Mouse (Mus musculus): ENCODE results near the gene Gstt3.

The Gstt3 gene

DNA sequence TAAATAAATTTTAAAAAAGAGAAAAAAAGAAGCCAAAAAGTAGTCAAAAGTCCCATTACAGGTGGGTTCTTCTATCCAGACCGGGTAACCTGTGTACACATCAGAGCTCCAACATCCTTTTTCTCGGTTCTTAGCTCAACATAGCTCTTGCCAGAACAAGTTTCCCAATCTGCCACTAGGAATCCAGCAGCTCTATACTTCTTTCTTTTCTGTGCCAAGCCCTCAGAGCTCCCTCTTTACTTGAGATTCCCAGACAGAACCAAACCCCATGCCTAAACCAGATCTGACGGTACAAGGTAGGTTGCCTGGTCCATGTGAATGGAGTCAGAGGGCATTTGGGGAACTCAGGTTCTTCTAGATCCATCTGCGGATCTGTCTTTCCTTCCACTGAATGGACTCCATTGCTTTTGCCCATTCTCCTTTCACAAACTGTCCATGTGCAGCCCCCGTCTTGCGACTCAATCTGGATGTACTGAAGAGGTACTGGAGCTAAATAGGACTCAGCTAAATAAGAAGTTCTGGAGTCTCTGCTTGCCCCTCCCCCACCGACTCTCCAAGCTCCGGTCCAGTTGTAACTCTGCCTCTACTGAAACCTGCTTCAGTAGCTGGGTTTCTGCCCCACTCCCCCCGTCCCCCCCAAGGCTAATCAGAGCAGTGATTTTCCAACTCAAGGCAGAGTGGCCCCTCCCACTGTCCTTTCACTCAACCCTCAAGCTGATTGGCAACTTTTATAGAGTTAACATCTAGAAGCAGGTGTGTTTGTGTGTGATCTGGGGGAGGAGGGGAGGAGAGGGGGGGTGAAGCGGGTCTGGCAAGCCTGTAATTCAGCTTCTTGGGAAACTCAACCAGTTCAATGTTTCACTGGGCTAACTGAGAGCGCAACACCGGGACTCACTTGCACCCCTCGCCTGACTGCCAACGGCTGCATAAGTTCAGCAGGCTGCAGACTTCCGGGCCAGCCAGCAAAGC is 1.7 kb downstream of the Gstt3 start:
- DNase-seq (ENCODE audit: low read depth): no peak

DNA sequence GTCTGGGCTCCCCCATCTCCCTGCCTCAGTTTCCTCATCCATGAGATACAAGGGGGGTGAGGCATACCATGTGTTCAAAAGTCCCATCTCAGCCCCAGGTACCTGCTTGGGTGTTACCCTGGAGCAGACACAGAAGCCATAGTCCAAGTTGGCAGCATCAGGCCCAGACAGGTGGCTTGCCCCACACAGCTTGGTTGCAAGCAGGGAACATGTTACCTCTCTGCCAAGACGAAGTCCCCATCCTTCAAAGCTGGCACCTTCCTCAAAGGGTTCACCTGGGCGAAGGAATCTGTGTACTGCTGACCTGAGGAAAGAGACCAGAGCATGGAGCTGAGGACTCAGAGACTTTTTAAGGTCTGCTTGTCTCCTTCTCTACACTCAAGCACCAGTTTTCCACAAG is 3.3 kb downstream of the Gstt3 start:
- no peak for DNase-seq (ENCODE audit: low read depth)

DNA sequence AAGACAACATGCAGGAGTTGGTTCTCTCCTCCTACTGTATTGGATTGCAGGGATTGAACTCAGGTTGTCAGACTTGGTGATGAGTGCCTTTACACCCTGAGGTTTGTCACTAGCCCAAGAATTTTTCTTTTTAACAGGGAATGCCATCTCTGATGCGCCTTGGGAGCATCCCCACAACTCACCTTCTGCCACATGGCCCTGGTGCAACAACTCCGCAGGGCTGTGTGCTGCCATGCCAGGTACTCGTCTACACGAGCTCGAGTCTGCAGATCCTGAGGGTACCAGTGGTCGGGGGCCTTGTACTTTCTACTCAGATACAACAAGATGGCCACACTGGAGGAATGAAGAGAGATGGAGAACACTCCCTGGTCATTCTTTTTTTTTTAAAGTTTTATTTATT is 4.7 kb downstream of the Gstt3 start:
- no peak for DNase-seq (ENCODE audit: low read depth)

- DNase-seq (ENCODE audit: low read depth): no peak
Measured at GRCm38 (mm10) chr10:75774587-75774986, 6.6 kb downstream of the Gstt3 start.

DNA sequence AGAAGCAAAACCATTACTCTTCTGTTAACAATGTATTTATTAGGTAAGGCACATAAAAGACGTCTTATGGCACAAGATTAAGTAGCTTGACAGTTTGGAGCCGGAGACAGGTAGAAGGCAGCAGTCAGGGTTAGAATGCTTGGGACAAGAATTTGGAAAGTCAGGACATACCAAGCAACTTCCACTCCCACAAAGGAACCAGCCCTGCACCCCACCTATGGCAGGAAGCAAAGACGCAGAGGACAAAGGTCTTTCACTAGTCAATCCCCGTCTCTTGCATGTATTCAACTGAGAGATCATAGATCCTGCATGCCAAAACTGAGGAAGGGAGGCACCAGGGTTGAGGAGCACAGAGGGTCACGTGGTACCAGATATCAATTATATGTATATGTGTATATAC is 7.1 kb downstream of the Gstt3 start:
- no peak for DNase-seq (ENCODE audit: low read depth)

DNA sequence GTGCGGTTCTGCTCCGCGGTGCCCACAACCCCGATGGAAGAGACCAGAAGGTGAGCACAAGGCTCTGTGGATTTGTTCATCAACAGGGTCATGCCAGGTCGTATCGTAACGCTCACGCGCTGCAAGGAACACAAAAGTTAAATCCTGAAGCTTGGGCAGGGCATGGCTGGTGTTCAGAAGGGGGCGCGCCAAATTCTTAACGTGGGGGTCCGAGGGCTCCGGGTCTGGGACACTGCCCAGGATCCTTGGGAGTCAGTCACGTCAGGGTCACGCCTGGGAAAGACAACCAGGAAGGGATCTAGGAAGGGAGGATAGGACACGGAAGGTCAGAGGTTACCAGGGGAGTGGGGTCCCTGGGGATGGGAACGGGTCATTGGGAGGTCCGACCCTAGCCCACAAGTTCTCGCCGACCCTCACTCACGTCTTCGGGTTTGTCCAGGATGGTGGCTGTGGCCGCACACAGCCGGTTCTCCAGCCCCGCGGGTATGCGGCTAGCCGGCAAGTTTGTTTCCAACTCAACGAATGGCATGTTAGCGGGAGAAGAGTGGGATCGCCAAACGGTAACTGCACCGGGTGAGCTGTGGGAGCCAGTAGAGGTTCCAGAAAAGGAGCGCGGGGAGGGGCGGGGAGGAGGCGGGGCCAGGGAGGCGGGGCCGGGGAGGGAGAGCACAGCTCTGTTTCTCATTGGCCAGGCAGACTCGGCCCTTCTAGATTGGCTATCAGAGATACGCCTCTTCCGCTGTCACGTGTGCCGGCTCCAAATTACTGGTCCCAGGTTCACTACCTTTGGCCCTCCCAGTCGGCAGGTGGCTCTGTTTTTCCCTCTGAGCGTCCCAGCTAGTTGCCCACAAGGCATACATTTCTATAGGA is 8.2 kb downstream of the Gstt3 start, which contains the start of gene Ddt:
Gene Ddt, minus strand, starts transcription at position 620 of the 870 bp plus-strand sequence.
- DNase-seq (ENCODE audit: low read depth): peak; percentile 92

GRCm38 (mm10) chr10:75767756-75768155 is 13.5 kb downstream of the Gstt3 start:
- peak; percentile 46 for DNase-seq (ENCODE audit: low read depth)

DNA sequence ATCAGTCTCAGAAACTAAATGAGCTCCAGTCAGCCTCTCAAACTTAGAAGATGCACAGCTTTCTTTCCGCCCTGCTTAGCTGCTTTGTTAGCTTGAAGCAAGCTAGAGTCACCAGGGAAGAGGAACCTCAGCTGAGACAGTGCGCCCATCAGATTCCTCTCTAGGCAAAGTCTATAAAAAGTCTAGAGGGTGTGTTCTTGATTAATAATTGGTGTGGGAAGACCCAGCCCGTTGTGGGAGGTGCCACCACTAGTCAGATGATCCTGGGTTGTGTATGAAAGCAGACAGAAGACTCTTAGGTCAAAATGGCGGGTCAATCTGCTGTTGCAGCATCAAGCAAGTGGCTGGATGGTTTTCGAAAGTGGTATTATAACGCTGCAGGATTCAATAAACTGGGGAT is 14.4 kb downstream of the Gstt3 start:
- peak; percentile 21 for DNase-seq (ENCODE audit: low read depth)

- peak; percentile 92 for DNase-seq (ENCODE audit: low read depth)
Measured at GRCm38 (mm10) chr10:75764519-75765473, 16.4 kb downstream of the Gstt3 start.

- peak; percentile 99 for DNase-seq (ENCODE audit: low read depth)
Measured at GRCm38 (mm10) chr10:75763682-75764518, 17.3 kb downstream of the Gstt3 start, which contains the start of gene Cabin1. TSS of gene Cabin1 (minus strand) at chr10:75764341.

- DNase-seq (ENCODE audit: low read depth): no peak
Measured at GRCm38 (mm10) chr10:75762413-75762812, 18.8 kb downstream of the Gstt3 start.

GRCm38 (mm10) chr10:75760311-75760710 is 20.9 kb downstream of the Gstt3 start:
- DNase-seq (ENCODE audit: low read depth): peak; percentile 44

- DNase-seq (ENCODE audit: low read depth): peak; percentile 23
Measured at GRCm38 (mm10) chr10:75756719-75757118, 24.5 kb downstream of the Gstt3 start.

DNA sequence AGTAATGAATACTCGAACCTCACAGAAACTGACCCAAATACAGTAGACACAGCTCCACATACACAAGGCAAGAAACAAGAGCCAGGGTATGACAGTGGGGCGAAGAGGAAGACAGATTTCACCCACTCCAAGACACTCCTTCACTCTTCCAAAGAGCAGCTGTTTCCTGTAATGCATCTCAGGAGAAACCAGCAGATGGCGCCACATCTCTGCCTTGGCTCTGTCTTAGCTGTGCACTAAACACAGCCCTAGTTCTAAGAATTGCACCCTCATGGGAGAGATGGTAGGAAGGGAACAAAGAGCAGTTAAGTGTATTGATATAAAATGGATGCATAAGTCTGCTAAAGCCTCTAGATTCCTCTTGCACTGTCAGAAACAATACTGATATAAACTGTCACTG is 37.2 kb downstream of the Gstt3 start:
- peak; percentile 92 for DNase-seq (ENCODE audit: low read depth)

- DNase-seq (ENCODE audit: low read depth): no peak
Measured at GRCm38 (mm10) chr10:75743369-75743768, 37.8 kb downstream of the Gstt3 start.

DNA sequence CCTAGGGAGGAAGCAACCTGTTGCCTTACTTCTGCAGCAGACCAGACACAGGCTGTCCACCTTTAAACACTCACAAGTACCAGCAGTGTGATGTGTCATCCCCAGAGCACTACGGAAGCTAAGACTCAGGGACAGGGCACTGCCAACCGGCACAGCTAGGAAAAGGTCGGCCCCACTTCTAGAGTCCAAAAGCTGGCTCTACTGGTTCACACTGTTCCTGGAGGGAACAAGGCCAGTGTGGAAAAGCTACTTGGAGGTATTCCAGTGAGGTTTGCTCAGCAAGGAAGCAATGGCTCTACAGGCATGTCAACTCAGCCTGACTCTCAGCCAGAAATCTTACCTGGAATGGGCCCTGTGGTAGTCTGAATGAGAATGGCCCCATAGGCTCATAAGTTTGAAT is 40.3 kb downstream of the Gstt3 start:
- no peak for DNase-seq (ENCODE audit: low read depth)

GRCm38 (mm10) chr10:75725449-75725848 is 55.8 kb downstream of the Gstt3 start:
- no peak for DNase-seq (ENCODE audit: low read depth)

Data from NIH3T3 (cell line).